19 mouse cellular contexts compared by ENCODE assay signal in the genomic region with DNA sequence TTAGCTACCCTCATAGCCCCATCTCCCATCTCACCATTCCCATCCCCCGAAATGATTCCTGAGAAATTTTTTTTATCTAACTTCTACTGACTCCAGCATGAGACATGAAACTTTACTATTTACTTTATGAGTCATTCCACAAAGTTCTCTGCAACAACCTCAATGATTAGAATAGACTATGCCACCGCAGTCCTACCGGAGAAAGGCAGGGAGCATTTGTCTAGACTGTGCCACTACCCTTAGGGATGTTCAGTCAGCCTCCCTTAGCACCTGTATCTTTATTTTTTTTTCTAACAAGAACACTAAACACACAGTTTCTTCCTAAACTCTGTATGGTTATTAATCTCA.
A peak's percentile ranks its signal among the peaks of the same experiment; 100 is the strongest.
DNase-seq lines count a peak whose midpoint lies in the region; ATAC-seq and TF ChIP-seq lines count a peak whose summit lies in the region.
"Had no signal": no experiment of that assay in that cellular context is flagged by ENCODE, and none has a peak within 500 bp of the region (broad histone marks: within the 10 kb centered on the region; RNA-seq: fewer than 3 reads in every experiment).

No protein-coding gene starts in this region.

- 62% methylated on average over 3 of the region's 3 CpGs for WGBS in kidney, embryonic 16.5 days
- 91% methylated on average over 3 of the region's 3 CpGs for WGBS in midbrain, embryonic 10.5 days
- WGBS in forebrain, embryonic 16.5 days: 97% methylated on average over 3 of the region's 3 CpGs

- DNase-seq in kidney, postnatal 36 days: no peak
- DNase-seq in 3T3-L1 (ENCODE audit: low read depth, low spot score): peak; percentile 62
- no peak for DNase-seq in heart, postnatal 36 days
- no peak for DNase-seq in midbrain, embryonic 10.5 days (ENCODE audit: low spot score)
- DNase-seq: adrenal gland, postnatal 36 days; cerebellum, adult 2 months; cerebellum, postnatal 10 days; gastrocnemius, postnatal 14 days; heart, postnatal 10 days had no signal

- H3ac ChIP-seq in C2C12 (ENCODE audit: control insufficient read depth, insufficient read length, low read depth): no peak overlapping the region

- H3K4me1 ChIP-seq in kidney, embryonic 16.5 days (ENCODE audit: insufficient read depth, low read length): no peaks in the 10 kb centered on the region
- H3K4me1 ChIP-seq in embryonic fibroblast, embryonic 13.5 days (ENCODE audit: control insufficient read depth, insufficient read depth, low read length): peaks cover 8% of the 10 kb centered on the region; the same call in 1 of the 2 replicates
- no peaks in the 10 kb centered on the region for H3K4me1 ChIP-seq in midbrain, embryonic 10.5 days
- no peaks in the 10 kb centered on the region for H3K4me1 ChIP-seq in forebrain, embryonic 16.5 days (replicated peaks; ENCODE audit: control insufficient read depth, insufficient read depth, low read length)
- H3K4me1 ChIP-seq: embryonic facial prominence, embryonic 10.5 days; forebrain, embryonic 15.5 days; hindbrain, embryonic 13.5 days had no signal

- no peaks in the 10 kb centered on the region for H3K27me3 ChIP-seq in kidney, embryonic 16.5 days (ENCODE audit: insufficient read depth, low read length)
- H3K27me3 ChIP-seq in C2C12 (ENCODE audit: control insufficient read depth, insufficient read depth, insufficient read length): no peaks in the 10 kb centered on the region
- no peaks in the 10 kb centered on the region for H3K27me3 ChIP-seq in midbrain, embryonic 10.5 days (ENCODE audit: low read depth, poor library complexity, severe bottlenecking)
- no peaks in the 10 kb centered on the region for H3K27me3 ChIP-seq in forebrain, embryonic 16.5 days (replicated peaks; ENCODE audit: control insufficient read depth, insufficient read depth, low read length)
- H3K27me3 ChIP-seq: forebrain, embryonic 15.5 days; hindbrain, embryonic 13.5 days had no signal

- no peak overlapping the region for H3K4me3 ChIP-seq in kidney, embryonic 16.5 days (ENCODE audit: low read length)
- no peak overlapping the region for H3K4me3 ChIP-seq in C2C12 (ENCODE audit: insufficient read depth, poor library complexity, severe bottlenecking)
- H3K4me3 ChIP-seq in embryonic fibroblast, embryonic 13.5 days (ENCODE audit: insufficient read depth, low read length): no peak overlapping the region
- H3K4me3 ChIP-seq in midbrain, embryonic 10.5 days: no peak overlapping the region
- H3K4me3 ChIP-seq in forebrain, embryonic 16.5 days (replicated peaks; ENCODE audit: low read length): no peak overlapping the region
- H3K4me3 ChIP-seq: embryonic facial prominence, embryonic 10.5 days; erythroblast, embryonic 14.5 days; forebrain, embryonic 15.5 days; hindbrain, embryonic 13.5 days had no signal

- H3K4me2 ChIP-seq in kidney, embryonic 16.5 days (replicated peaks; ENCODE audit: low read depth, low read length): no peak overlapping the region
- H3K4me2 ChIP-seq in forebrain, embryonic 16.5 days (ENCODE audit: low read length): no peak overlapping the region
- H3K4me2 ChIP-seq: forebrain, embryonic 15.5 days; hindbrain, embryonic 13.5 days had no signal

- no peaks in the 10 kb centered on the region for H3K9me3 ChIP-seq in kidney, embryonic 16.5 days (ENCODE audit: low read length)
- no peaks in the 10 kb centered on the region for H3K9me3 ChIP-seq in midbrain, embryonic 10.5 days (replicated peaks)
- H3K9me3 ChIP-seq in forebrain, embryonic 16.5 days (ENCODE audit: control insufficient read depth, low read length): no peaks in the 10 kb centered on the region
- H3K9me3 ChIP-seq: embryonic facial prominence, embryonic 10.5 days; forebrain, embryonic 15.5 days; hindbrain, embryonic 13.5 days had no signal

- TF ChIP-seq POLR2A in embryonic fibroblast, embryonic 13.5 days (IDR thresholded peaks at IDR 0.05; ENCODE audit: low read depth, low read length): no peak

- H3K79me3 ChIP-seq in C2C12 (ENCODE audit: low read depth): no peaks in the 10 kb centered on the region

- TF ChIP-seq CTCF in C2C12 (IDR thresholded peaks at IDR 0.05; ENCODE audit: control insufficient read depth, insufficient read depth, insufficient read length): no peak
- no peak for TF ChIP-seq CTCF in embryonic fibroblast, embryonic 13.5 days (IDR thresholded peaks at IDR 0.05; ENCODE audit: borderline replicate concordance, insufficient read depth, low read length)

- no peaks in the 10 kb centered on the region for H3K36me3 ChIP-seq in kidney, embryonic 16.5 days (ENCODE audit: insufficient read depth, low read length)
- no peaks in the 10 kb centered on the region for H3K36me3 ChIP-seq in C2C12 (ENCODE audit: control insufficient read depth, insufficient read depth)
- H3K36me3 ChIP-seq in midbrain, embryonic 10.5 days: no peaks in the 10 kb centered on the region
- no peaks in the 10 kb centered on the region for H3K36me3 ChIP-seq in forebrain, embryonic 16.5 days (ENCODE audit: control insufficient read depth, insufficient read depth)
- H3K36me3 ChIP-seq: embryonic facial prominence, embryonic 10.5 days; forebrain, embryonic 15.5 days; hindbrain, embryonic 13.5 days had no signal

- H3K9ac ChIP-seq in kidney, embryonic 16.5 days (replicated peaks; ENCODE audit: low read length): no peak overlapping the region
- H3K9ac ChIP-seq in forebrain, embryonic 16.5 days (replicated peaks; ENCODE audit: low read depth, low read length): no peak overlapping the region
- H3K9ac ChIP-seq: forebrain, embryonic 15.5 days; hindbrain, embryonic 13.5 days had no signal

- intact Hi-C loops in heart, postnatal 36 days (cut with DNase I): no loop called here

- H3K27ac ChIP-seq in kidney, embryonic 16.5 days (ENCODE audit: low read length): peak overlapping the region; percentile 52; the same call in 1 of the 2 replicates
- peak overlapping the region; percentile 71 for H3K27ac ChIP-seq in embryonic fibroblast, embryonic 13.5 days (ENCODE audit: insufficient read depth, low read length)
- H3K27ac ChIP-seq in midbrain, embryonic 10.5 days (replicated peaks): no peak overlapping the region
- H3K27ac ChIP-seq in forebrain, embryonic 16.5 days (ENCODE audit: low read length): no peak overlapping the region
- H3K27ac ChIP-seq: embryonic facial prominence, embryonic 10.5 days; forebrain, embryonic 15.5 days; hindbrain, embryonic 13.5 days; hindbrain, postnatal 0 days had no signal

- ATAC-seq in kidney, embryonic 16.5 days (ENCODE audit: low FRiP score, low TSS enrichment): peak; percentile 82; the same call in 1 of the 2 replicates
- ATAC-seq in forebrain, embryonic 16.5 days: no peak
- ATAC-seq: activated CD4-positive, CD25-positive, alpha-beta regulatory T cell, adult 4 months; forebrain, embryonic 15.5 days; hindbrain, postnatal 0 days had no signal

- no peaks in the 10 kb centered on the region for H3K79me2 ChIP-seq in C2C12 (ENCODE audit: control insufficient read depth, insufficient read depth)

TF ChIP-seq in C2C12, 6 proteins besides CTCF, POLR2A, EP300 and RAD21:
- no peak for TF ChIP-seq USF1 (IDR thresholded peaks at IDR 0.05; ENCODE audit: low read depth)
- TF ChIP-seq MYOG (IDR thresholded peaks at IDR 0.05; ENCODE audit: control insufficient read depth, extremely low read depth, insufficient read length): no peak
- TF ChIP-seq MAX (IDR thresholded peaks at IDR 0.05): no peak
- no peak for TF ChIP-seq CEBPB (IDR thresholded peaks at IDR 0.05; ENCODE audit: low read depth)
- no peak for TF ChIP-seq MYOD1 (IDR thresholded peaks at IDR 0.05; ENCODE audit: control insufficient read depth, insufficient read length, low read depth)
- peak; percentile 86 for TF ChIP-seq FOSL1 (IDR thresholded peaks at IDR 0.05; ENCODE audit: insufficient read depth, low read length, poor library complexity, severe bottlenecking)
TF ChIP-seq in C2C12: peak in this region for 1.

Comparison
In these comparisons a context has a peak if more than half of its experiments do, and no peak if none do; other contexts are left out.
1. H3K27ac ChIP-seq: peak in kidney, embryonic 16.5 days (single experiment) and embryonic fibroblast, embryonic 13.5 days (single experiment); none in midbrain, embryonic 10.5 days (single experiment) and forebrain, embryonic 16.5 days (single experiment).